Mouse (Mus musculus) bone marrow, adult 2 months (tissue): ENCODE data around the gene Fry.

ENCODE experiments used
- CTCF ChIP-seq: fragments of 200-500 bp; IDR thresholded peaks from 2 replicates; pipeline ENCODE4 v1.5.1; 2011; ENCODE audit warnings: low read length, control low read depth; ENCODE audit not compliant: control insufficient read depth, insufficient read depth
- POLR2A ChIP-seq: fragments of 200-500 bp; IDR thresholded peaks from 2 replicates; pipeline ENCODE4 v1.6.1; 2011; ENCODE audit warnings: low read depth, mild to moderate bottlenecking, control low read depth, low read length, borderline replicate concordance; ENCODE audit not compliant: control insufficient read depth

GRCm38 (mm10) chr5:150173869-150174268 lies 55.4 kb downstream of the Fry start:
- TF ChIP-seq POLR2A (no peak), CTCF (no peak)
